8 mouse cellular contexts compared by ENCODE assay signal in genomic region chr10:108433976-108434375, GRCm38 (mm10).
DNase-seq lines count a peak whose midpoint lies in the region; ATAC-seq and TF ChIP-seq lines count a peak whose summit lies in the region.
"Had no signal": no experiment of that assay in that cellular context is flagged by ENCODE, and none has a peak within 500 bp of the region (broad histone marks: within the 10 kb centered on the region; RNA-seq: fewer than 3 reads in every experiment).

No protein-coding gene starts in this region.

- peaks cover 0 to 9% of the 10 kb centered on the region in 2 experiments; a peak in 2 of 4 replicates for H3K4me1 ChIP-seq in CH12.LX (ENCODE audit: control insufficient read depth in 1 of 2, insufficient read depth in 2 of 2)
- H3K4me1 ChIP-seq in heart, embryonic 16.5 days (ENCODE audit: control insufficient read depth, insufficient read depth, low read length): peaks cover 15% of the 10 kb centered on the region; the same call in 1 of the 2 replicates
- H3K4me1 ChIP-seq in limb, embryonic 12.5 days (replicated peaks): peaks cover 17% of the 10 kb centered on the region

- in situ Hi-C loops in CH12.LX (cut with MboI; ENCODE audit: low pct_ligation_motif_present, low pct_unique_long_range_greater_than_20kb, low sequenced_read_pairs): loop anchor here (25.0 kb wide), 1 partner anchor 497 kb away; no protein-coding TSS in a partner anchor

- no peak for TF ChIP-seq RAD21 in CH12.LX (IDR thresholded peaks at IDR 0.05; ENCODE audit: low read depth, low read length)

- TF ChIP-seq EP300 in CH12.LX (IDR thresholded peaks at IDR 0.05; ENCODE audit: low read length): no peak

- no peak for DNase-seq in CH12.LX (ENCODE audit: extremely low read depth)
- DNase-seq in ZHBTc4 (ENCODE audit: low read depth, low spot score): peak; percentile 86
- no peak for DNase-seq in right cerebral cortex, postnatal 14 days
- DNase-seq in right cerebral cortex, postnatal 10 days (ENCODE audit: low spot score in 2 of 2): no peak

- no peaks in the 10 kb centered on the region for H3K9me3 ChIP-seq in CH12.LX (replicated peaks; ENCODE audit: low read length)
- no peaks in the 10 kb centered on the region for H3K9me3 ChIP-seq in heart, embryonic 16.5 days (replicated peaks; ENCODE audit: control insufficient read depth, low read length)
- no peaks in the 10 kb centered on the region for H3K9me3 ChIP-seq in limb, embryonic 12.5 days

- dilution Hi-C loops in CH12.LX (cut with MboI; ENCODE audit: extremely low pct_ligation_motif_present, extremely low pct_unique_long_range_greater_than_20kb, low sequenced_read_pairs): no loop called here

- no peak for TF ChIP-seq POLR2A in CH12.LX (IDR thresholded peaks at IDR 0.05; ENCODE audit: low read depth, low read length)

- 12% methylated on average over 15 of the region's 15 CpGs for WGBS in heart, embryonic 16.5 days
- 12% methylated on average over 15 of the region's 15 CpGs for WGBS in limb, embryonic 12.5 days

- no peaks in the 10 kb centered on the region for H3K36me3 ChIP-seq in CH12.LX (replicated peaks in 1 of 2; ENCODE audit: control insufficient read depth in 1 of 2, insufficient read depth in 1 of 2, low read length in 1 of 2)
- no peaks in the 10 kb centered on the region for H3K36me3 ChIP-seq in heart, embryonic 16.5 days (ENCODE audit: control insufficient read depth, insufficient read depth)
- H3K36me3 ChIP-seq in limb, embryonic 12.5 days: no peaks in the 10 kb centered on the region

- no peak overlapping the region for H3K9ac ChIP-seq in CH12.LX (ENCODE audit: insufficient read depth, low read depth)
- H3K9ac ChIP-seq in heart, embryonic 16.5 days (ENCODE audit: low read length): no peak overlapping the region
- H3K9ac ChIP-seq in limb, embryonic 12.5 days (replicated peaks): no peak overlapping the region

- no peaks in the 10 kb centered on the region for H3K79me2 ChIP-seq in CH12.LX (replicated peaks; ENCODE audit: control insufficient read depth, extremely low read depth, insufficient read depth, poor library complexity, severe bottlenecking)

- TF ChIP-seq CTCF in CH12.LX (conservative IDR thresholded peaks at IDR 0.05 in 1 of 2, IDR thresholded peaks at IDR 0.05 in 1 of 2; ENCODE audit: low read depth in 2 of 2, low read length in 2 of 2): no peak

- no peak overlapping the region for H3K27ac ChIP-seq in CH12.LX (ENCODE audit: insufficient read depth, low read depth)
- H3K27ac ChIP-seq in heart, embryonic 16.5 days (ENCODE audit: low read length): no peak overlapping the region
- H3K27ac ChIP-seq in limb, embryonic 12.5 days: no peak overlapping the region

- no peak overlapping the region for H3K4me2 ChIP-seq in CH12.LX (ENCODE audit: insufficient read depth, low read depth, poor library complexity, severe bottlenecking)
- peak overlapping the region; percentile 61 for H3K4me2 ChIP-seq in heart, embryonic 16.5 days (ENCODE audit: low read depth, low read length)
- H3K4me2 ChIP-seq in limb, embryonic 12.5 days: peak overlapping the region; percentile 36

- no peak overlapping the region for H3K4me3 ChIP-seq in CH12.LX (replicated peaks in 1 of 3; ENCODE audit: low read depth in 2 of 3, low read length in 2 of 3, poor library complexity in 1 of 3)
- H3K4me3 ChIP-seq in heart, embryonic 16.5 days (ENCODE audit: low read length): no peak overlapping the region
- H3K4me3 ChIP-seq in limb, embryonic 12.5 days (replicated peaks): peak overlapping the region; percentile 10; the same call in 1 of the 2 replicates

- H3K27me3 ChIP-seq in CH12.LX (replicated peaks): no peaks in the 10 kb centered on the region
- H3K27me3 ChIP-seq in heart, embryonic 16.5 days (ENCODE audit: control insufficient read depth, insufficient read depth, low read length): no peaks in the 10 kb centered on the region
- H3K27me3 ChIP-seq in limb, embryonic 12.5 days: no peaks in the 10 kb centered on the region

- ATAC-seq in heart, embryonic 16.5 days (replicated peaks; ENCODE audit: extremely low read depth, insufficient read depth, low FRiP score): no peak
- ATAC-seq in limb, embryonic 12.5 days (ENCODE audit: insufficient number of reproducible peaks, insufficient read depth, low FRiP score, low TSS enrichment, low read depth): peak; percentile 79
- ATAC-seq in erythroblast, adult 5-6 weeks (replicated peaks; ENCODE audit: low FRiP score, poor library complexity, severe bottlenecking): no peak
- ATAC-seq: activated CD4-positive, CD25-positive, alpha-beta regulatory T cell, adult 4 months had no signal

TF ChIP-seq in CH12.LX, 34 proteins besides CTCF, POLR2A, EP300 and RAD21:
- TF ChIP-seq USF1 (IDR thresholded peaks at IDR 0.05; ENCODE audit: low read depth, low read length) (peak; percentile 9; the same call in 1 of the 2 replicates), JUN (IDR thresholded peaks at IDR 0.05; ENCODE audit: insufficient read depth, low read depth, low read length) (no peak), MYC (IDR thresholded peaks at IDR 0.05; ENCODE audit: low read depth, low read length) (no peak)
